Mouse (Mus musculus): ENCODE data around the gene Abcc3. TPM values are rescaled to one million over a fixed set of nuclear protein-coding genes. Genes with fewer than 3 reads are reported as not detected.

Gene Abcc3
- polyA plus RNA-seq, 1 experiment from 2014 or later, result 0.31 TPM

- Histone ChIP-seq H3K27ac (no peak overlapping the region), H3K9ac (no peak overlapping the region), H3K4me2 (no peak overlapping the region), H3K4me3 (no peak overlapping the region), H3K36me3 (ENCODE audit: poor library complexity, severe bottlenecking) (no peaks in the 10 kb centered on the region), H3K27me3 (no peaks in the 10 kb centered on the region), H3K4me1 (no peaks in the 10 kb centered on the region), H3K9me3 (replicated peaks) (peaks cover 3% of the 10 kb centered on the region; the same call in 1 of the 2 replicates)
- ATAC-seq, result no peak
- 53% methylated on average over 5 of the region's 5 CpGs for WGBS
These were observed 22.0 kb downstream of the Abcc3 start for GRCm38 (mm10) chr11:94370809-94371208.

GRCm38 (mm10) chr11:94369981-94370380 is 22.8 kb downstream of the Abcc3 start:
- Histone ChIP-seq H3K36me3 (ENCODE audit: poor library complexity, severe bottlenecking) (no peaks in the 10 kb centered on the region), H3K27me3 (no peaks in the 10 kb centered on the region), H3K4me1 (no peaks in the 10 kb centered on the region), H3K9ac (no peak overlapping the region), H3K4me2 (no peak overlapping the region), H3K9me3 (replicated peaks) (peaks cover 3% of the 10 kb centered on the region; the same call in 1 of the 2 replicates), H3K27ac (no peak overlapping the region), H3K4me3 (no peak overlapping the region)
- WGBS, result 84% methylated on average over 6 of the region's 6 CpGs
- ATAC-seq, result no peak

GRCm38 (mm10) chr11:94365340-94365739 is 27.5 kb downstream of the Abcc3 start:
- H3K4me1 ChIP-seq, result no peaks in the 10 kb centered on the region
- no peak overlapping the region for H3K27ac ChIP-seq
- no peak overlapping the region for H3K4me3 ChIP-seq
- 80% methylated on average over 3 of the region's 3 CpGs for WGBS
- H3K4me2 ChIP-seq, result no peak overlapping the region
- H3K9me3 ChIP-seq (replicated peaks), result peaks cover 3% of the 10 kb centered on the region; the same call in 1 of the 2 replicates
- no peak for ATAC-seq
- no peaks in the 10 kb centered on the region for H3K36me3 ChIP-seq (ENCODE audit: poor library complexity, severe bottlenecking)
- no peaks in the 10 kb centered on the region for H3K27me3 ChIP-seq
- H3K9ac ChIP-seq, result no peak overlapping the region

- H3K4me2 ChIP-seq, result no peak overlapping the region
- 82% methylated on average over 7 of the region's 7 CpGs for WGBS
- no peak overlapping the region for H3K27ac ChIP-seq
- ATAC-seq, result no peak
- peaks cover 3% of the 10 kb centered on the region; the same call in 1 of the 2 replicates for H3K9me3 ChIP-seq (replicated peaks)
- H3K36me3 ChIP-seq (ENCODE audit: poor library complexity, severe bottlenecking), result no peaks in the 10 kb centered on the region
- H3K4me1 ChIP-seq, result no peaks in the 10 kb centered on the region
- no peak overlapping the region for H3K4me3 ChIP-seq
- no peak overlapping the region for H3K9ac ChIP-seq
- no peaks in the 10 kb centered on the region for H3K27me3 ChIP-seq
These were observed 29.1 kb downstream of the Abcc3 start for GRCm38 (mm10) chr11:94363690-94364089.

GRCm38 (mm10) chr11:94362101-94362500 is 30.7 kb downstream of the Abcc3 start:
- WGBS, result 92% methylated on average over 5 of the region's 5 CpGs
- Histone ChIP-seq H3K4me1 (no peaks in the 10 kb centered on the region), H3K27me3 (no peaks in the 10 kb centered on the region), H3K9me3 (replicated peaks) (peaks cover 3% of the 10 kb centered on the region; the same call in 1 of the 2 replicates), H3K36me3 (ENCODE audit: poor library complexity, severe bottlenecking) (no peaks in the 10 kb centered on the region), H3K27ac (no peak overlapping the region), H3K4me3 (no peak overlapping the region), H3K4me2 (no peak overlapping the region), H3K9ac (no peak overlapping the region)
- ATAC-seq, result no peak

- Histone ChIP-seq H3K27me3 (no peaks in the 10 kb centered on the region), H3K4me2 (no peak overlapping the region), H3K9ac (no peak overlapping the region), H3K27ac (no peak overlapping the region), H3K4me3 (no peak overlapping the region), H3K4me1 (no peaks in the 10 kb centered on the region), H3K9me3 (replicated peaks) (peaks cover 3% of the 10 kb centered on the region; the same call in 1 of the 2 replicates), H3K36me3 (ENCODE audit: poor library complexity, severe bottlenecking) (no peaks in the 10 kb centered on the region)
- no peak for ATAC-seq
- 95% methylated on average over 14 of the region's 14 CpGs for WGBS
These were observed 31.5 kb downstream of the Abcc3 start for GRCm38 (mm10) chr11:94361166-94361870.

GRCm38 (mm10) chr11:94359168-94359567 is 33.6 kb downstream of the Abcc3 start:
- Histone ChIP-seq H3K27me3 (no peaks in the 10 kb centered on the region), H3K4me3 (no peak overlapping the region), H3K4me2 (no peak overlapping the region), H3K9ac (no peak overlapping the region), H3K4me1 (no peaks in the 10 kb centered on the region), H3K36me3 (ENCODE audit: poor library complexity, severe bottlenecking) (no peaks in the 10 kb centered on the region), H3K27ac (no peak overlapping the region), H3K9me3 (replicated peaks) (no peaks in the 10 kb centered on the region)
- ATAC-seq, result no peak
- 98% methylated on average over 12 of the region's 12 CpGs for WGBS

- no peaks in the 10 kb centered on the region for H3K9me3 ChIP-seq (replicated peaks)
- no peak overlapping the region for H3K4me2 ChIP-seq
- no peak overlapping the region for H3K27ac ChIP-seq
- no peak for ATAC-seq
- WGBS, result 86% methylated on average over 9 of the region's 9 CpGs
- no peaks in the 10 kb centered on the region for H3K4me1 ChIP-seq
- H3K27me3 ChIP-seq, result 0 out of 2 replicates have a peak, but pooled peaks cover 3% of the 10 kb centered on the region
- no peak overlapping the region for H3K4me3 ChIP-seq
- H3K36me3 ChIP-seq (ENCODE audit: poor library complexity, severe bottlenecking), result no peaks in the 10 kb centered on the region
- H3K9ac ChIP-seq, result no peak overlapping the region
These were observed 37.1 kb downstream of the Abcc3 start for GRCm38 (mm10) chr11:94355521-94356217.

- WGBS, result 39% methylated on average over 3 of the region's 3 CpGs
- H3K9me3 ChIP-seq (replicated peaks), result no peaks in the 10 kb centered on the region
- H3K9ac ChIP-seq, result no peak overlapping the region
- H3K4me3 ChIP-seq, result no peak overlapping the region
- no peak overlapping the region for H3K27ac ChIP-seq
- no peak overlapping the region for H3K4me2 ChIP-seq
- H3K4me1 ChIP-seq, result no peaks in the 10 kb centered on the region
- 0 out of 2 replicates have a peak, but pooled peaks cover 3% of the 10 kb centered on the region for H3K27me3 ChIP-seq
- no peaks in the 10 kb centered on the region for H3K36me3 ChIP-seq (ENCODE audit: poor library complexity, severe bottlenecking)
- ATAC-seq, result no peak
These were observed 41.7 kb downstream of the Abcc3 start for GRCm38 (mm10) chr11:94351094-94351493.

GRCm38 (mm10) chr11:94350337-94350736 is 42.5 kb downstream of the Abcc3 start:
- no peaks in the 10 kb centered on the region for H3K36me3 ChIP-seq (ENCODE audit: poor library complexity, severe bottlenecking)
- ATAC-seq, result no peak
- 89% methylated on average over 1 of the region's 1 CpGs for WGBS

GRCm38 (mm10) chr11:94349839-94350238 is 43.0 kb downstream of the Abcc3 start:
- Histone ChIP-seq H3K4me1 (no peaks in the 10 kb centered on the region), H3K36me3 (ENCODE audit: poor library complexity, severe bottlenecking) (no peaks in the 10 kb centered on the region), H3K4me3 (no peak overlapping the region), H3K27me3 (0 out of 2 replicates have a peak, but pooled peaks cover 3% of the 10 kb centered on the region), H3K9ac (no peak overlapping the region), H3K9me3 (replicated peaks) (no peaks in the 10 kb centered on the region), H3K27ac (no peak overlapping the region), H3K4me2 (no peak overlapping the region)
- ATAC-seq, result no peak
- 90% methylated on average over 2 of the region's 2 CpGs for WGBS

More at GRCm38 (mm10) chr11:94350337-94350736, 42.5 kb downstream of the Abcc3 start:
- Histone ChIP-seq H3K9ac (no peak overlapping the region), H3K9me3 (replicated peaks) (no peaks in the 10 kb centered on the region), H3K4me3 (no peak overlapping the region), H3K27ac (no peak overlapping the region), H3K4me1 (no peaks in the 10 kb centered on the region), H3K27me3 (0 out of 2 replicates have a peak, but pooled peaks cover 3% of the 10 kb centered on the region), H3K4me2 (no peak overlapping the region)

GRCm38 (mm10) chr11:94347063-94347575 is 45.7 kb downstream of the Abcc3 start:
- no peak overlapping the region for H3K4me2 ChIP-seq
- WGBS, result 84% methylated on average over 7 of the region's 7 CpGs
- no peaks in the 10 kb centered on the region for H3K36me3 ChIP-seq (ENCODE audit: poor library complexity, severe bottlenecking)
- peaks cover 22% of the 10 kb centered on the region for H3K4me1 ChIP-seq
- no peaks in the 10 kb centered on the region for H3K9me3 ChIP-seq (replicated peaks)
- no peak overlapping the region for H3K27ac ChIP-seq
- H3K4me3 ChIP-seq, result no peak overlapping the region
- H3K27me3 ChIP-seq, result 0 out of 2 replicates have a peak, but pooled peaks cover 3% of the 10 kb centered on the region
- ATAC-seq, result no peak
- no peak overlapping the region for H3K9ac ChIP-seq

All from forebrain, embryonic 13.5 days (tissue).